Mouse (Mus musculus) G1E (cell line): Measurements from ENCODE around the gene Ttc8.

Source experiments
- CTCF ChIP-seq: IDR thresholded peaks from 2 replicates; pipeline ENCODE4 v1.5.1; 2012; ENCODE audit warnings: low read depth, low read length, inconsistent platforms, mixed read lengths
- GATA1 ChIP-seq: IDR thresholded peaks from 2 replicates; pipeline ENCODE4 v1.6.1; 2012; ENCODE audit warnings: borderline replicate concordance, low read length, inconsistent platforms, mixed read lengths
- POLR2AphosphoS5 ChIP-seq: IDR thresholded peaks from 2 replicates; pipeline ENCODE4 v1.6.1; 2012; ENCODE audit warnings: low read depth, low read length, inconsistent platforms; ENCODE audit not compliant: insufficient replicate concordance
- TAL1 ChIP-seq: conservative IDR thresholded peaks from 2 replicates; pipeline ENCODE4 v1.6.1; 2012; ENCODE audit warnings: low read depth, low read length, inconsistent platforms, mixed read lengths

- no peak for TF ChIP-seq CTCF
- no peak for TF ChIP-seq GATA1
- TF ChIP-seq POLR2AphosphoS5 = no peak
- no peak for TF ChIP-seq TAL1
Observed at GRCm38 (mm10) chr12:99028665-99029064, 108.3 kb downstream of the Ttc8 start.
